Mouse (Mus musculus): ENCODE results near the gene Ankfn1.

Ankfn1 gene

GRCm38 (mm10) chr11:89472871-89473270, 304.6 kb downstream of the Ankfn1 start:
- no peak for DNase-seq (ENCODE audit: low read depth, low spot score)

GRCm38 (mm10) chr11:89465381-89465780, 312.1 kb downstream of the Ankfn1 start:
- no peak for DNase-seq (ENCODE audit: low read depth, low spot score)

DNA sequence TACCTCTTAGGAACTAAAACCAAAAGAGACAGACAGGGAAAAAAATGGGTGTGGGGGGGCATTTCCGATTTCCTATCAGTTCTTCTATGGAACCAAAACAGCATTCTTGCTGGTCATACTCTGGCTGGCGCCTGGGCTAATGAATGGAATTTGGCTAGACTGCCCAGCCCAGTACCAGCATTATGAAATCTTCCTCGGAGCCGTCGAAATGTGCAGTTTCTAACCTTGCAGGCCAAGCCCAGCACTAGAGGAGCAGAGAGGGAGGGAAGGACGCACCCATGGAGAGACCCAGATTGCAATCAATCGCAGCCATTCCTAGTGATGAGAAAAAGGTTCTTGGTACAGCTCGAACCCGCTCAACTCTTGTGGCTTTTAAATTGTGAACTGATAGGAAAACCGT, 315.2 kb downstream of the Ankfn1 start:
- DNase-seq (ENCODE audit: low read depth, low spot score), result no peak

GRCm38 (mm10) chr11:89459437-89459836, 318.0 kb downstream of the Ankfn1 start:
- DNase-seq (ENCODE audit: low read depth, low spot score), result no peak

GRCm38 (mm10) chr11:89455647-89456231, 321.7 kb downstream of the Ankfn1 start:
- no peak for DNase-seq (ENCODE audit: low read depth, low spot score)

DNA sequence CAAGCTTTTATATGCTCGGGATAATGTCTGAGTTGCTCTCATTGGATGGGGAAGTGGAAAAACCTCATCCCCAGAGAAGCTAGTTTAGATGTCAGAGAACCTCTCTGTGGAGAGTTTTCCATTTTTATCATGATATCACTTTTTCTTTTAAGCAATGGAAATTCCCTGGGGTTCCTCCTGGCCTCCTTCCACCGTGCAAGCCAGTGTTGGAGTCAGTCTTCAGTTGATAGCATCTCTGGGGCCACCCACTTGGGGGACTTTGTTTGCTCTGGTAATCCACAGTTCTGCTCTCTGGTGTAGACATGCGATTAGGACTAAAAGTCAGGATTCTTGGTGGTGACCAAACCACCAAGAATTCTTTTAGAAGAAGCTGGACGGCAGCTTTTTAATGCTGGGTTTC, 322.8 kb downstream of the Ankfn1 start:
- DNase-seq (ENCODE audit: low read depth, low spot score), result no peak

DNA sequence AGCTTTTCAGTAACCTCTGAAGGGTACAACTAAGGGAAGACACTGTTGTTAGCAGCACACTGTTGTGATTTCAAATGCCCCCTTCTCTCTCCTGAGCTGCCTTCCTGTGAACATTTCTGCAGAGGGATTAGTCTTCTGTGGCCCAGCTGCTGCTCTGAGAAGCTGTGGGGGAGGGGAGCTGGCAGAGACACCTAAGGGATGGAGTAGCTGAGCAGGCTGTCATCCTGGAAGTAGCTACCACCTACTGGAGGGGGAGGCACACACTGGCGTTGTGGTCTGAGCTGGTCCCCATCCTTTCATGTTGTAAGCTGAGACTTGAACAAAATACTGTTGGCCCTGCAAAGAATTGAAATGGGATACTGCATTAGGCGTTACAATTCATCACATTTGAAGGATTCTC, 324.6 kb downstream of the Ankfn1 start:
- peak; percentile 50 for DNase-seq (ENCODE audit: low read depth, low spot score)

DNA sequence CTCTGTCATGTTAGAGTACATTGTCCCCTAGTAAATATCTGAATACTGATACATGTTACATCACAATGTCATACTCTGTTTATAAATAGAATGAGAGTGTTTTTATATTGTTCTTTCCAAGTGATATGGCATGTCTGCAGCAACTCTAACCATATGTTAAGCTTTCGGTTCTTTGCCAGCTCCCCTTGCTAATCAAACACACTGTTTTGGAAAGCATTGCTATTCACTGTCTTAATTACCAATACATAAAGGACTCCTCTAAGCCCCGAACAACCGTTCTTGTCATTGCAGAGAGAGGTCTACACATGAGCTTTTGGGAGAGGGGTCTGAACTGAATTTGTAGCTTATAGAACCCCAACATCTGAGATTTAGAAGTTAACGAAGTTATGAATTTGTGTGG, 327.0 kb downstream of the Ankfn1 start:
- DNase-seq (ENCODE audit: low read depth, low spot score), result no peak

DNA sequence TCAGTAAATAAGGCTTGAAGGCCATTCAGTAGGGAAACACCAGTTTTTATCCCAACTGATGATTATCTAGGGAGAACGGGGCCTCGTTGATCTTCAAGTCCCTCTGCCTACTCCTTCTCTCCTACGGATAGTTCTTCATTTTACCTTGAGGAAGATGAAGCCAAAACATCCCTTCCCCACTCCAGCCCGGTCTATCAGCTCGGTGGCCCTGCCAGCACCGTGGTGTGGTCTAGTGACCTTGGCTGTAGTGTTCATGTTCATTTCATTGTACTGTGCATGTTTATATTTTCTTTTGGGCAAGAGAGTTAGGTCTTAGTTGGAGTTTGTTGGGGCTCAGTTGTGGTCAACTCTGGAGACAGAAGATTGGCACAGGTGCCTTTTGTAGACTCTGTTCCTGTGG, 328.5 kb downstream of the Ankfn1 start:
- DNase-seq (ENCODE audit: low read depth, low spot score), result no peak

GRCm38 (mm10) chr11:89447477-89447876, 330.0 kb downstream of the Ankfn1 start:
- no peak for DNase-seq (ENCODE audit: low read depth, low spot score)

DNA sequence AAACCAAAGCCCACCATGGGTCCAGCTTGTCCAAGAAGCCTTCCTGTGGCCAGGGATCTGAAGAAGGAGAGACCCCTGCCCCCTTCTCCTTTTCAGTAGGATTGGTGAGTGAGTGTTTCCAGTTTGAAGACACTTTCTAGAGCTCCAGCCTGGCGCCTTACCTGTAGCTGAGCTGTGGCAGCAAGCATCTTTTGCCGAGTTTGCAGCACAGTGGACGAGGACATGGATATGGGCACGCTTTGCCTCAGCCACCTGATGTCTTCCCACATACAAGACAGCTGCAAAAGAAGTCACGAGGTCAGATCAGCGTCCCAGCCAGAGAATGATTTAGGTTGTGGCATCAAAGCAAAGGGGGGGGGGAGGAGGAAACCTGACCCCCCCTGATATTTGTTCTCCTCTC, 336.9 kb downstream of the Ankfn1 start:
- DNase-seq (ENCODE audit: low read depth, low spot score), result no peak

DNA sequence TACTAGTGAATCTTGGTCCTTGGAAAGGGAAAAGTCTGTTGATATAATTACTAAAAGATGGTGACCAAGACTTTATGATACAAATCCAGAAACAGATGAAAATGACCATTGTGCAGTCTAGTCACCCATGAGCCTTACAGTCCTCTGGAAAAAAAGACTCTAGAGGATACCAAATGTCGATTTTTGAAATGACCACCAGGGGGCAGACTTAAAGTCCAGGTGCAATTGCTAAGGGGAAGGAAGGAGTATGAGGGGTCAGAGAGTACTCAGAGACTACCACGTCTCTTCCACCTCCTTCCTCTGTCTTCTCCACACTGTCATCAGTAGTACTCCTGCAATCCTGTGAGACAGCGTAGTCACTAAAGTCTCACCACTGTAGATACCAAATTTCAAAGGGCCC, 353.1 kb downstream of the Ankfn1 start:
- DNase-seq (ENCODE audit: low read depth, low spot score), result no peak

DNA sequence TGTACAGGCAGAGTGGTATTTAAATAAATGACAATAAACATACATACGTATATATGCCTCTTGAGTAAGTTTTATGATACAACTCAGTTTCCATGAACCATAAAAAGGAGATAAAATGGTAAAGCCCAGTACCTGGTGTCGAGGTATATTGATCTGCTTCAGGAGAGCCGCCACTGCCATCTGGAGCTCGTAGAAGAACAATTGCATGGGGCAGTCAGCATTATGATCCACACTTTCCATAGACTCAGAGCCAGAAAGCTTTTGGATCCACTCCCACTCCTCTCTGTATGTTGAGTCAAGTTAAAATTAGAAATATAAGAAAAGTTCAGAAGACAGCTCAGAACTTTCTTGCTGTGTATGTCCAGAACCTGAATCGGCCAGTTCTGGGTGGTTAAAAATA, 354.8 kb downstream of the Ankfn1 start:
- no peak for DNase-seq (ENCODE audit: low read depth, low spot score)

DNA sequence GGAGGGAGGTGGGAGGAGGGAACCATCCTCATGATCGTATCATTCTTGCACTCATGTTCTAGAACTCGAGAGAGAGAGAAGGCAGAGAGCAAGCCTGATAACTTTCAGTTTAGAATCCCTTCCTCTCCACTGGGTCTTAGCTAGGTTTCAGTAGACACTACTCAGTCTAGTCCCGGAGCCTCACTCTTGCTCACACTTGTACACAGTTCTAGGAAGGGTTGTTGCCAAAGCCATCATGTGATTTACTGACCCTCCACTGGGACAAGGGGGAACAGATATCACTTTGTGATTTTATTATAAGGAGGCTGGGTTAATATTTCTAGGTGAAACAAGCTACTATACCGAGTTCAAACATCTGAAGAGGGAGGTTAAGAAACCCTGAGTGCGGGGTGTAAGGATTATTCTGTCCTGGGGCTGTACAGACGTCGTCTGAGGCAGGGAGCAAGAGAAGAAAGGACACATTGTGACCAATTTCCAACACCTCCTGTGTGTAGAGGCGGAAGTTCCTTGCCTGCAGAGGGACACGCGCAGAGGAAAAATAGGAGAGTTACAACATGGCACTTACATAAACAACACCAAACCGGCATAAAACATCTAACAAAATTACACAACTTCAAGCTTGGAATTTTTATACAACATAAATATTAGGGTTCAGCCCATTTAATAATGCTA, 356.6 kb downstream of the Ankfn1 start:
- no peak for DNase-seq (ENCODE audit: low read depth, low spot score)

DNA sequence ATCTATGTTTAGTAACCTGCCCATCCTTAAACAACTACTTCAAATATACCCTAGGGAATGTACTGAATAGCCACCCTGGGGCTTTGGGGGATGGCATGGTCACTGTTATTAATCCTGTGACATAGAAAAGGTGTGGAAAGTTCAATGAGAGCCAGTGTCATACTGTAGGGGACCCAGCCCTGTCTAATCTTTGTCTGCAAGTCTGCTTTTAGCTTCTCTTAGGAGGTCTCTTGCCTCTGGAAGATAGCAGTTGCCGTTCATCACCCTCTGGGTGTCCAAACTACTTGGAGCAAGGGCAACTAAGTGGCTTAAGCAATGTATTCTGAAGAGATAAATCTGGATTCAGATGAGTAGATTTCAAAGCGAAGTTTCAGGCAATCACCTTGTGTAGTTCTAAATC, 357.6 kb downstream of the Ankfn1 start:
- no peak for DNase-seq (ENCODE audit: low read depth, low spot score)

DNA sequence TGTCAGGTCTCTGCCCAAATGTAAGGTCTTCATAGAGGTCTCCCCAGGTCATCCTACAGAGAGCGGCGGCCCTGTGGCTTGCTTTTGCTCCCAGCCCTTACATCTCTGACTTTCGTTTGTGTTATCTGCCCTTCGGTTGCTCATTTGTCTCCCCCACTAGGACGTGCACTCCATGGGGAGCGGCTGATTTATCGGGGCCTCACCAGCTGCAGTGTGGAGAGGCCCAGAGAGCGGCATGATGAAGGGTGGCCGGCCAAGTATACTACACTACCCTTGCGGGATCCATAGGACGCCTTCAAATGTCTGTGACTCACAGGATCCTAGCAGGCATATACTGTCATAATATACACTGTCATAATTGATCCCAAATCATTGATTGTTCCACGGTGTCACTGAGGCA, 358.8 kb downstream of the Ankfn1 start:
- no peak for DNase-seq (ENCODE audit: low read depth, low spot score)

DNA sequence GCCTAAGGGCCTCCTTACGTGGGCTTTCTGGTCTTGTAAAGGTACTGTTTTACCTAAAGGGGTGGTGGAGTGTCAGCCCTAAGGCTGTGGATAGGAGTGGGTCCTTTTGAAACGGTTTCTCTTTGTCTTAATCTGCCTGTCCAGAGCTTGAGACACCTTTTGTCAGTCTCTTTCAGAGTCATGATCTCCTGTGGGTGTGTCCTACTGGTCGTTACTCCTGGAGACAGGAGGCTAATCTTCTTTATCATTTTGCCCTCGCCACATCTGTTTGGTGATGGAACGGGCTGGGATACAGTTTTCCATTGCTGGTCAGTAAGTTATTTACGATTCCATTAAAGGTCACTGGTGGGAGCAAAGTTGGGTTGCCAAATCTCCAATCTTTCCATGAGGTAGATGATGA, 360.7 kb downstream of the Ankfn1 start:
- no peak for DNase-seq (ENCODE audit: low read depth, low spot score)

DNA sequence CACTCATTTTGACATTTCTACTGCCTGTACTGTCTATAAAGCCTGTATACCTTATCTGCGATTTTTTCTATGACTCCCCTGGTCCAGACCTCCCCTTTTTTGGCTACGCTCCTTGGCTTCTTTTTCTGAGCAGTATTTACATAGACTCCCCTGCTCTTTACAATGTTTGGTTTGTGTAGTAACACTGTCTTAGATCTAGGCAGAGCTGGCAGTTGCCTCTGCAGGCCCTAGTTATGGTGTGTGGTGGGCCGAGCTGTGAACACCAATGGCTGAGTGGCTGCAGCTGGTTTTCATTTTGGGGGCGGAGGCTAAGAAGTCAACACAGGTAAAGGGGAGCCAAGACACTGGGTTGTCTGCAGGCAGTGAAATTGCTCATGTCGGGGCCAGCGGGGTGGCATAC, 368.7 kb downstream of the Ankfn1 start:
- DNase-seq (ENCODE audit: low read depth, low spot score), result no peak

- no peak for DNase-seq (ENCODE audit: low read depth, low spot score)
Observed at GRCm38 (mm10) chr11:89404489-89404888, 373.0 kb downstream of the Ankfn1 start.

DNA sequence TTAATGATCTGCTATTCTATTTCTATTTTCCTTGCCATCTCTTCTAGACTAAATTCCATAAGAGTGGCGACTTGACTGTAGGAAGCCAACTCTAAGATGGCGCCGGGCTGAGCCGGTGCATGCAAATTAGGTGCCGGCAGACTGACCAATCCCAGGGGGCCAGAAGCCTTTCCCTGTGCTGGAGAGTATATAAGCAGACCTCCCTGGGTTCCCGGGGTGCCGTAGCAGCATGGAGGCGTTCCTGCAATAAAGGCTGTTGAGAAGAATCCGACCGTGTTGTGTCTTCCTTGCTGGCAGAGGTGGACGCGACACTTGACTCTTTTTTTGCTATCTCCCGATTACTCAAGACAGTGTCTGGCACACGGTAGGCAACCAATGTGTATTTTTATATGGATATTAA, 374.0 kb downstream of the Ankfn1 start:
- DNase-seq (ENCODE audit: low read depth, low spot score), result no peak

- DNase-seq (ENCODE audit: low read depth, low spot score), result no peak
Observed at GRCm38 (mm10) chr11:89388851-89389250, 388.6 kb downstream of the Ankfn1 start.

- DNase-seq (ENCODE audit: low read depth, low spot score), result no peak
Observed at GRCm38 (mm10) chr11:89382634-89383009, 394.8 kb downstream of the Ankfn1 start.

DNA sequence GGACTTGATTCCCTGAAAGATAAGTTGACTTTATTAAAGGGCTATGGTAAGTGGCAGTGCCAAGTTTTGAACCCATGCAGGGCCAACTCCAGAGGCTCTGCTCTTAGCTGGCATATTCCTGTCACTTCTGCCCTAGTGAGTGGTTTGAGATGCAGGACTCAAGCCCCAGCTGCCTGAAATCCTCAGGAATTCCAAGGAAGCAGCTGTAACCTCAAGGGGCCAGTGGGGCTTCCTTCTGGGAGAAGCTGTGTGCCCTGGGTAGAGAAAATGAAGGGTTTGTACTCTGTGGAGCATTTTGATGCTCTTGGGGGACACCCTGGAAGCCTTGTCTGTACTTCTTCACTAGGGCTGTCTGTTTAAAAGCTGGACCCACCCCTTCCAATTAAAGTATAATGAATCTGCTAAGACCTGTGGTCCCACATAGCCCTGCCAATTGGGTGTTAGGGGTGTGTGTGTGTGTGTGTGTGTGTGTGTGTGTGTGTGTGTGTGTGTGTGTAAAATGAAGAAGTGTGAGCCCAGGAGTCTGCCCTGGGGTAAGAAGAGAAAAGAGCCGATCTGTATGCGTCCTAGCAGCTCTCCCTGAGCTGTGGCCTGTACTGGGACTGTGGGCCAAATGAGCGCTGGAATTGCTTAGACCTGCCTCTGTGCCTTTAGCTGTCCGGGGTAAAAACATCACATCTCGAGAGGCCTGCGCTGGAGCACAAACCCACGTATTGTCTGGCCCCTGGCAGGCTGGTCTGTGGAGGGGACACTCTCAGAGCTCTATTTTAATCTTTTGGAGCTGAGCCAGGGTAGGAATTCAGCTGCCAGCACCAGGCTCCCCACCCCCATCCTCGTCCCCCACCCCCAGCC, 395.4 kb downstream of the Ankfn1 start:
- no peak for DNase-seq (ENCODE audit: low read depth, low spot score)
